Mouse (Mus musculus) adrenal gland, adult 8-10 months (tissue): ENCODE results near the gene Pdcd1. TPM values are rescaled to one million over a fixed set of nuclear protein-coding genes. Genes with fewer than 3 reads are reported as not detected.
A peak's percentile ranks its signal among the peaks of the same experiment; 100 is the strongest.
"Not testable (repeated sequence)": the region's sequence is repeated elsewhere in the genome, so short reads cannot be mapped to it uniquely, and the experiment has no call there.

Experiments
- DNase-seq: peaks from one replicate; pipeline ENCODE4 v3.0.0; 2022
- total RNA-seq, 4 experiments: library from RNA; stranded (reverse); gene quantifications; 2 replicates each; pipeline ENCODE4 v1.2.4; 2022

The Pdcd1 gene
- total RNA-seq, result under 1 TPM in 2 of 4 experiments, not detected in 2; 0.18 to 0.42 TPM

DNA sequence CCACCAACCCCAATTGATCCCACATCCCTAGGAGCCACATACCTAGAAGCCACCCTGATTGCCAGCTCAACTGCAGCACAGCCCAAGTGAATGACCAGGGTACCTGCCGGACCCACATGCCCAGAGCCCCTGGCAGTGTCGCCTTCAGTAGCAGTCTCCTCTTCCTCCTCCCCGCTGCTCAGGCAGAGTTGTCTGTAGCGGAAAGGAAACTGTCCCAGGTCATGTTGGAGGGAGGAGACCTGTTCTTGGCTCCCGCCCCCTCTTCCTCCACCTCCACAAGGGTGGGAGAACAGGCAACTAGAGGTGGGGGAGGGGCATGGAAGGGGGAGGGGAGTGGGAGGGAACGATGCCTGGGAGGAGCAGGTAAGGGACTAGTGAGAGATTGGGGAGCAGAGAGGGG, at the start of gene Pdcd1:
TSS of gene Pdcd1 (minus strand) at position 181 of the 400 bp plus-strand sequence.
- DNase-seq, result no peak

DNA sequence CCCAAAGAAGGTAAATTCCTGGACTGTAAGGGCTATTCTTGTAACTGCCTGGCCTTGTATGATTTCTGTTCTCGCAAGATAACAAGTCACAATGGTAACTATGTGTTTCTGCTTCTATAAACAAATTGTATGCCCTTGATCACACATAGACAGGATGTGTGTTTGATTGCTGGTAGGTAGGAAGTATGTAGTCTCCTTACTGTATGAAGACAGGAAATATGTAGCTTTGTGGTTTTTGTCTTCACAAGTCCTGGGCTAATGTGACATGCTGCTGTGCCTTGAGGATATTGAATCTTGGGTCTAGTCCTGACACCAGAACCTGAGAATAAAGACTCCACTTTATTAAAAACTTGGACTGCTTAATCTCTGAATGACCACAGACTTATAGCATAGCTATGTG, 39.4 kb upstream of the Pdcd1 start:
- no peak for DNase-seq

DNA sequence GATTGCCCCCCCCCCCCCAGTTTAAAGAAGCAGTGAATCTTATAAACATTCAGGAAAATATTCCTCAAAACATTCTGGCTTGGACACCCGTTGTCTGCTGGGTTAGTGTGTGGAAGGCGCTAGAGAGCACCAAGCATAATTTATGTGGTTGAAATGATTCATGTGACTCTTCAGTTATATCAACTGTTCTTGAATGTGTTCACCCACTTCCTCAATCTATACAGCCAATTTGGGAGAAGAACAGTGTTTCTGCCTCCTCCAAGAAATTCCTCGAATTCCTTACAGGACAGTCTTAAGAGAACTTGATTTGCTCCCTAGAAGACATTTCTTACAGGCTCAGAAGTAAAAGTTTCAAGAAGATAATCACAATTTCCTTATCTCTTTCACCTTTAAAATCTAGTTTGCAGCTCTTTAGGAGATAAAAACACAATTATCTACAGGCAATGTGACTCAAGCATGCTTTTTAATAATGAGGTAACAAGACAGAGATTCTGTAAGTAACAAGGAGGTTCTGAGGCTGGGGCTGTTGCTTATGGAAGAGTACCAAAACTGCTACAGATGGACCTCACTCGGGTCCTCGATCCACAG, 34.1 kb upstream of the Pdcd1 start:
- DNase-seq, result no peak

DNA sequence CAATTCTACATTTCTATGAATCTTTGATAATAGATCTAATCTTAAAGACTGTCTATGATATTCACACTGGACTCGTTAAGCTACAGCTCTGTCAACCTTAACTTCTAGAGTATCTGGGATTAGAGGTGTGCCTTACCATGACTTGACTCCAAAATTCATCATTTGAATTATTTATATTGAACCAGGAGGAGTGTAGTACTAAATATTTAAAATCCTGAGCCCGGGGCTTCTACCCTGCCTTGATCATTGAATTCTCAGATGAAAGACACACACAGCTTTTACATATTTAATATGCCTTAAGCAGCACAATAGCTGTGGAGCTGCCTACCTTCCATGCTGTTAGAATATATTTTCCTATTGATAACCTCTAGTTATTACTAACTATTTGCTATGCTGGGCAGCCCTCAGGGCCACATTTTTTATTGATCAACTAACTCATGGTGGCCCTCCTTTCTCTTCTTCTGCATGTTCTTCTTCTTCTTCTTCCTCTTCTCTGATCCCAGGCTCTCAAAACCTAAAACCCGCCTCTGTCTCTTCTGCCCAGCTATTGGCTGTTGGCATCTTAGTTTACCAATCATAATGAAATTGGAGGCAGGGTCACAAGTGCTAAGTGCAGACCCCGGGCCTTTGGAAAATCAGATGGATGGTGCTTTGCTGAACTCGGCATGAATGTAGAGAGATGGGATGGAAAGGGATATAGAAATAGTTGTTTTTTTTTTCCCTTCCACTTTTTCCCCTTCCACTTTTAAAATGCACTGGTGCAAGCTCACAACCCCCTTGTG, 33.2 kb upstream of the Pdcd1 start:
- no peak for DNase-seq

DNA sequence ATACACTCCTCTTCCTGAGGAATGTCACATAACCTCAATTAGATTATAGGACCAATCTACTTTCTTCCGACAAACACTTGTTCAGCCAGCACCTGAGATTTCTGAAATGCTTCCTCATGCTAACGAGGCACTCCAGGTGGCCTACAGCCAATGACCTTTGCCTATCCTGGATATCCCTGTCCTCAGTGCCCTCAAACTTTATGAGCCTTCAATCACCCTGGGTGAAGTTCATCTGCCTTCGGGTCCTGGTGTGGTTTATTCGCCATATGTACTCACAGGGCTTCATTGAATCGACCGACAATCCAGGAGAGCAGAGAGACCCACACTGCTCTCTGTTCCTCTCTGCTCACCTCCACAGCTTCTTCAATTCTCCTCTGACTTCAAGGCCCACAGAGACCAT, 29.4 kb upstream of the Pdcd1 start:
- no peak for DNase-seq

DNA sequence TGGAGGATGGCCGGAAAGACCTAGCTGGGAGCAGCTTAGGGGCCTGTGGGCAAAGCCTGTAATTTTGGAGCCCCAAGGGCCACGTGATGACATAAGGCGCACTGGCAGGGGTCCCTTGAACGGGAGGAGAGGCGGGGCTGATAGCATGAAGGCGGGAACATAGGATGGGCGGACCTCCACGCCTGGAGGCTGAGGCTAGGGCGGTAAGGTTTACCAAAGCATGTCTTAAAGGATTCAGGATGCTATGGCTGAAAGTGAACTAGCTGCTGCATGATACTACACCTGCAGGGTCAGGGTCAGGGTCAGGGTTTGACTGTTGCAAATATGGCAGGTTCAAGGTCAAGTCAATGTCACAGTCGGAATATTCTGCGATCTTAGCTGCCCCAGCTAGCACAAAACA, 28.8 kb upstream of the Pdcd1 start:
- no peak for DNase-seq

DNA sequence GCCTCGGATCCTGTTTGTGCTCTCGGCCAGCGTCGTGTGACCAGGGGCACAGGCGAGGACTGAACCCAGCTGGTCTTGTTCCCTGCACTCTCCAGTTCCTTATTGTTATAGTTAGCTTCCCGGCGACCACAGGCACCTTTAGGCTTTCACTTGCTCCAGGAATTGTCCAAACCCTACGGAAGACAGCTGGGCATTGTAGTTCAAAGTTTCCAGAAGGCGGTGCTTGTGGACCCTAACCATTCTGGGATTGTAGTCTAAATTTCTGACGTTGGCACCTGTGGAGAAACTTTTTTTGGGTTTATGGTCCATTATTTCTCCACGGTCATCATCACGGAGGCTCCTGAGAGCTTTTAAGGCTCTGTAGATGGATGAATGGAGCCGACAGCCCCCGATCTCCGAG, 28.4 kb upstream of the Pdcd1 start:
- no peak for DNase-seq

DNA sequence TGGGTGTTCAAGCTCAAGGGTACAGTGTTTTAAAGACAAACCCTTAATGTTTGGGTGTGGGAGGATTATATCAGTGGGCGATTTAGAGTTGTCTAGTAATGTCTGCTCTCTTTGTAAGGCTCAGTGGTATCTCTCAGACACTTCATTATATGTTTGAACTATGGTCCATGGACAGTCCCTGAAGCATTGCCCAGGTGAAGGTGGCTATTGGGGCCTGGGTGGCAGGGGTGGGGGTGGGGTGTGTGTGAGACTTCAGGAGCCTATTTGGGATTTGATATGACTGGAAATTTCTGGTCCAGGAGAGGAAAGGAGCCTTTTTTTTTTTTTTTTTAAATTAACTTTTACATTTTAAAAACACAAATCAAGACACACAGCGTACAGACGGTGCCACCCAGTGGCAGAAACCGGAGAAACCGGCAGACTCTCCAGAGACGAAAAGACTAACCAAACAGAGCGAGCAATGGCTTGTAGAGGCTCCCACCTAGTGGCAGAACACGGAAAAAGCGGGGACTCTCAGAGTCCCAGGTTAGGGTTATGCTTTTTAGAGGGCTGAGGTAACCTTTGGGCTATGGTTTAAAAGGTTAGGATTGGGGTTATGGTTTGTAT, 26.6 kb upstream of the Pdcd1 start:
- DNase-seq, result peak; percentile 76

DNA sequence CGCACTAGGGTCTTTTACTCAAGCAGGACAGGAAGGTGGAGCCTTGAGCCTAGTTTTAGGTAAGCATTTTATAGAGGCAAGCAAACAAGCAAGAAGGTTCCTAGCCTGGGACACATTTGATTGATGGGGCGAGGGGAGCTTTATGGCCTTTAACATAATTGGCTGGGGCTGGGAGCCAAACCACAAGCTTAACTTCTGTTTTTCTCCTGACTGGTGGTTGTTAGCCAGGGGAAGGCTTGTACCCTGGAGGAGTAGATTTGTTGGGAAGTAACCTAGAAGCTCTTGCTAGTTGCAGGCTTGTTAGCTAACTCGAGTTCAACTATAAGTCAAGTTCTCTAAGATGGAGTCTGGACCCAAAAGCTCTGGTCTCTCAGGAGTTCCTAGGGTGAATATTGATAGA, 26.0 kb upstream of the Pdcd1 start:
- DNase-seq, result no peak

DNA sequence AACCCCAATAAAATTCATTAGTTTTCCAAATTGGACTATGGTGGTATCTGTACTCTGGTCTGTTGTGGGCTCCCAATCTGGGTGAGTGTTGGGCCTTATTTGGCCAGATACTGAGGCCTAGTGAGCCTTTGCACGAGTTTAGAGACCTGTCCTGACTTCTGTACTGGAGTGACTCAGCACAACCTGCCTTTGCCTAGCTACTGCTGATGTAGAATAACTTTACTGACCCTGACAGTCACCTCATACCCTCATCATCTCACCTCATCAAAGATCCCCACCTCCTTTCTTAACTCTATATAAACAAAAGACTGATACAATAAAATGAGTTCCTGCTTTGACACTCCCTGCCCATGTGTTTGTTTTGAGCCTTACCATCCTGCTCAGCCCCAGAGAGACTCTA, 24.3 kb upstream of the Pdcd1 start:
- DNase-seq, result no peak

DNA sequence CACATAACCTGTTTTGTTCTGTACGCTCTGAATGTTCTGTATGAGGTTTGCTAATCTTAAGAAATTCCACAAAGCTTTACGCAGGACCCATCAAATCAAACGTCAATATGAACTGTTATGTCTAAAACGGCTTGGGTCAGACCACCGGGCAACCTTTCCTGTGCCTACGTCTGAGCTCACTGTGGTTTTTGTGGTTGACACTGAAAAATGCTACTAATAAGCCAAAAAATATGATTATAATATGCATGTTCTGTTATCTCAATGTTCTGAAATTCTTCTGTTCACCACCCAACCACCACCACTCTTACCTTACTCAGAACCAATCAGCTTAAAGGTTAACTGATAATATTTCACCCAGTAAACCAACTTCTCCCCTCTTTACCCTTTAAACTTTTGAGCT, 22.4 kb upstream of the Pdcd1 start:
- no peak for DNase-seq

DNA sequence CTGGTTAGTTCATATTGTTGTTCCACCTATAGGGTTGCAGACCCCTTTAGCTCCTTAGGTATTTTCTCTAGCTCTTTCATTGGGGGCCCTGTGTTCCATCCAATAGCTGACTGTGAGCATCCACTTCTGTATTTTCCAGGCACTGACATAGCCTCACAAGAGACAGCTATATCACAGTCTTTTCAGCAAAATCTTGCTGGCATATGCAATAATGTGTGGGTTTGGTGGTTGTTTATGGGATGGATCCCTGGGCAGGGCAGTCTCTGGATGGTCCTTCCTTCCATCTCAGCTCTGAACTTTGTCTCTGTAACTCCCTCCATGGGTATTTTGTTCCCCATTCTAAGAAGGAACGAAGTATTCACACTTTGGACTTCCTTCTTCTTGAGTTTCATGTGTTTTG, 5.9 kb upstream of the Pdcd1 start:
- DNase-seq, result not testable (repeated sequence)

DNA sequence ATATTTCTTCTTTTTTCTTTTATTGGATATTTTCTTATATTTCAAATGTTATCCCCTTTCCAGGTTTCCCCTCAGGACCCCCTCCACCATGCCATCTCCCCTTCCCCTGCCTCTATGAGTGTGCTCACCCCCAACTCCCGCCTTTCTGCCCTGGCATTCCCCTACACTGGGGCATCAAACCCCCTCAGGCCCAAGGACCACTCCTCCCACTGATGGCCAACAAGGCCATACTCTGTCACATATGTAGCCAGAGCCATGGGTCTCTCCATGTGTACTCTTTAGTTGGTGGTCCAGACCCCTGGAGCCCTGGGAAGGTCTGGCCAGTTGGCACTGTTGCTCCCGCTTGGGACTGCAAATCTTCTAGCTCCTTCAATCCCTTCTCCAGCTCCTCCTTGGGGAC, 5.0 kb upstream of the Pdcd1 start:
- DNase-seq, result no peak

DNA sequence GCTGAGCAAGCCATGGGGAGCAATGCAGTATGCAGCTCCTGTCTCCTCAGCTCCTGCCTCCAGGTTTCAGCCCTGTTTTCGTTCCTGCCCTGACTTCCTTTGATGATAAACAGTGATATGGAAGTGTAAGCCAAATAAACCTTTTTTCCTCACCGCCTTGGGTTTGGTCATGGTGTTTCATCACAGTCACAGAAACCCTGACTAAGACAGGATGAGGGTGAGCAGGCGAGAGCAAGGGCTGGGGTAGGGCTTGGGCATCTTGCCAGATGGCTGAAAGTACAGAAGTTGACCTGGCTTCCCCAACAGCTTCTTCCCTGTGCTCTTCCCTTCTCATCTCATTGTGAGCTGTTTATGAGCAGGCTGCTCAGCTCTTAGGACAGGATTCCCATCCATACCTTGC, 3.6 kb upstream of the Pdcd1 start:
- no peak for DNase-seq

DNA sequence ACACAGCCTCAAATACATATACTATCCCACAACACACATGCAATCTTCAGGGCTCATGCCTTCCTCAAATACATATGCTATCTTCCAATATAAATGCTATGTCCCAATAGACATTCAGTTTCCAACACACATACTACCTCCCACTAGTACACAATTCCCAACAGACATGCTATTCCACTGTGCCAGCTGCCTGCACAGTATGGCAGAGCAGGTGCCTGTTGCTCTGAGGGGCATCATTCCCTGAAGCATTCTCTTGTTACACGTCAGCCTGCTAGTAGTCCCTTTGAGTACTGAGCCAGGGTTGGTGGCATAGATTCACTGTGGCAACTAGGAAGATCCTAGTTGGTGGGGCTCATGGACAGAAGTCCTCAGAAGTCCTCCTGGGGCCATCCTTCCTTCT, 2.1 kb upstream of the Pdcd1 start:
- no peak for DNase-seq

DNA sequence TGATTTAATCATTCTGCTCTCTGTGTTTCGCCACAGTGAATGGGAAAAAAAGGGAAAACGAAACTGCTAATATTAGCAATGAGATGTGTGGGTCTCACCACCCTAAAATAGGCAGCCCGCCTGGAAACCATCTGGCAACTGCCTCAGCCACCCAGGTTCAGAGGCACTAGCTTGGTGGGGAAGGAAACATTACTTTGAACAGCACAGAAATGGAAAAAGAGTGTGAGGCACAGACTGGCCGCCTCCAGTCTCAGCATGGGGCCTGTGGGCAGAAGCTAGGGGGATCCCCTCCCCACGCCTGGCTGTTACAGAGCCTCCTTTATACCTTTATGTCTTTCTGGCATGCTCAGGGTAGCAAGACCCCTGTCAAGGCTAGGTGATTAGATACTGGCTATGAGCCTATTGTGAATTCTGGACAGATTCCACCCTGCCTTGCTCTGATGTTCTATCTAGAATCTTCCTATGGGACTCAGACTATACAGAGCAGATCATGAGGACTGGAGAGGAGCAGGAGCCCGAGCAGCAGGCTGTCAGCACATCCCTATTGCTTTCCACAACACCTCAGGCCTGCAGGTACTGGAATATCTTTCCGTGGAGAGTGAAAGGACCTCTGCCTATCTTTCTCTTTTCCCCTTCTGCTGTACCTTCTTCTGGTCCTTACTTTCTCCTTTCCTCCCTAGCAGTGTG, 1.3 kb upstream of the Pdcd1 start:
- no peak for DNase-seq

DNA sequence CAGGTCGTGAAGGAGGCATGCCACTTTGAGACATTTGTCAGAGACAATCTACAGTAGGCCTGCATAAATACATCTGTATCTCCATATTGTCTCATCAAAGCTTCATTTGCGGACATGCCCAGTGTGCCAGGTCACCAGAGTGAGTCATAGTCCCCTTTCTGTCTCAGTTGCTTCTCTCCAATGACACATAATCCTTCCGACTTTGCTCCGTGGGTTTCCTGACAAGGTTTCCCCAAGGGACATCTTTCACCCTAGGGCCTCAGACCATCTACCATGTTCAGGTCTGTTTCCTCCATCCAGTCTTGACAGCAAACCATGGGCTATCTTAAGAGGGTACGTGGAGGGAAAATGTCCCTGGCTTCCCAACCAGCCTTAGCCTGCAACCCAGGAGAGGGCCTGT, 1.2 kb downstream of the Pdcd1 start:
- no peak for DNase-seq

DNA sequence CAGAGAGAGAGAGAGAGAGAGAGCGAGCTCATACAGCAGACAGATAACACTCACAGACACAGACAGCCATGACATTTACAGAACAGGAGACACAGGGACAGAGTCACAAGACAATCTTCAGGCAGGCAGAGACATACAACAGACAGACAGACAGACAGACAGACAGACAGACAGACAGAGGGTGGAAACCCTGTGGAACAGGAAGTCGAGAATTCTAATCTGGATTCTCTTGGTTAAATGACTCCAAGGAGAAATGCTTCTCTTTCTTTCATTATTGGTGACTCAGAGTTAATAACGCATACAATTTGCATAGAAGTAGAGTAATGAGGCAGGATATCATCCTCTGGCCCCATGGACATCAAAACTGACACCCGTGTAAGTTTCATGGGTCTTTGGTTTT, 5.8 kb downstream of the Pdcd1 start:
- no peak for DNase-seq

DNA sequence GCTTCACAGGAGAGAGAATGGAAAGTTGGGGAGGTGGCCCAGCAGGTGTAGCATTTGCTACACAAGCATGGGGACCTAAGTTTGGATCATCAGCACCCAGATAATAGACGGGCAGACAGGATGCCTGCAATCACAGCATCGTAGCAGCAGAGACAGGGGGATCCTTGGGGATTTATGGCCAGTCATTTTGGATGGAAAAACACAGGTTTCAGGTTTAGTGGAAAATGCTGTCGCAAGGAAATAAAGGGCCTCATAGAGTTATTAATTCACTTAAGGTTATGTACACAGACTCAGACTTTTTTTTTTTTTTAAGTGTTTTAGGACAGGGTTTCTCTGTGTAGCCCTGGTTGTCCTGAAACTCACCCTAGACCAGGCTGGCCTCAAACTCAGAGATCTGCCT, 6.8 kb downstream of the Pdcd1 start:
- no peak for DNase-seq

DNA sequence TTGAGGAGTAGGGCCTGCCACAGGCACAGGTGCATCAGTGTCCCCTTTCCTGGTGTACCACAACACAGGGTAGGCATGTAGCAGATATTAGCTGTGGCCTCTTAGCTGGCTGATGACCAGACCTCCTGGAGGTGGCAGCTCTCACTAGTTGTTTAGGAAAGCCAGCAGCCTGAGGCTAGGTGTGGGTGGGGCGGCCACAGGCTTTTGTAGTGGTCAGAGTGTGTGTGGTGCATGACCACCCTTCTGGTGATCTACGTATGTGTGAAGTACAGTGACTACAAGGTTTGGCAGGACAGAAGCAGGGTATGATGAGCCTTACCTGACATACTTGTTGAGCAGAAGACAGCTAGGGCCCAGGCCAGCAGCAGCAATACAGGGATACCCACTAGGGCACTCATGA, 12.0 kb downstream of the Pdcd1 start:
- DNase-seq, result no peak

DNA sequence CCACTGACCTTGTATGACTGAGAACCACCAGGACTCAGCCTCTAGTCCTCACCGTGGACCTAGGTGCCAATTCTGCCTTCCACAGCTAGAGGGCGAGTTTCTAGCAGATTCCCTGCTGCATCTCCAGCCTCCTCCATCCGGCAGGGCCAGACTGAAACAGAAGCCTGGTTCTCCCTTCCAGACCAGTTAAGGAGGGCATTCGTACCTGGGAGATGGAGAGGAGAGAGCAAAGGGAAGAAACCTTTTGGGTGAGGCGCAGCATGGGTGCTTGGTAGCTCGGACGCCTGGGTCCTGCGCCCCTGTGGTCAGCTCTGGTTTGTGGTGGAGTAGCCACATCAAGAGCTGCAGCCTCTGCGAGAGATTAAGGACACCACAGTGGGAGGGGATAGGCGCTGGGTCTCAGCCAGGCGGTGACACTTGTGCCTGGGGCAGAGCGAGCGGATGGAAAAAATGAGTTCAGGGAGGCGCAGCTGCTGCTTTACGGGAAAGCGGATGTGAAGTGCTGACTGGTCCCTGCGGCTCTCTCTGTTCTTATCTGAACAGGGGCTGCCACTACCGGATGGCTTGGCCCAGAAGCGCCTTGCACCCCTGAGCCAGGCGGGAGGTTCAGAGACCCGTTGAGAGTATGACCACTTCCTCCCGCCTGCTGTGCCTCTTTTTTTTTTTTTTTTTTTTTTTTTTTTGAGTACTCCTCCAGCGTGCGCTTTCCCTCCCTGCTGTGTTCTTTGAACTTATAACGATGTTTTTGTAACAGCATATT, 17.2 kb downstream of the Pdcd1 start:
- DNase-seq, result peak; percentile 88

DNA sequence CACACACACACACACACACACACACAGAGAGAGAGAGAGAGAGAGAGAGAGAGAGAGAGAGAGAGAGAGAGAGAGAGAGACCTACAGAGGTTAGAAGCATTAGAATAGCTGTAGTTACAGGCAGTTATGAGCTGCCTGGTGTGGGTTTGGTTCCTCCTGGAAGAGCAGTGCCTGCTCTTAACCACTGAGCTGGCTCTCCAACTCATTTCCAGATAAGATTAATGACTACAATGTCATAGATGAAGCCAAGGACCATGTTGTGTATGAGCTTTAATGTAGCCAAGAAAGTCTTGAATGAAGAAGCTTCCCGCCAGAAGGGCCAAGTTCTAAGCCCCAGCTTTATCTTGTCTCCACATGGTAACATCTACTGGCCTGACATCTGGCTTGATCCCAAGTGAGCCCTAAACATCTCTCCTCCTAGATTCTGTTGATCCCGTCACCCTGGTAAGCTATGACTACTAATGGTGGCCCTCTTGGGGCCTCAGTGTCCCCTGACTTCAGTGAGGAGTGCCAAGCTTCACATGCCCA, 19.2 kb downstream of the Pdcd1 start:
- no peak for DNase-seq

DNA sequence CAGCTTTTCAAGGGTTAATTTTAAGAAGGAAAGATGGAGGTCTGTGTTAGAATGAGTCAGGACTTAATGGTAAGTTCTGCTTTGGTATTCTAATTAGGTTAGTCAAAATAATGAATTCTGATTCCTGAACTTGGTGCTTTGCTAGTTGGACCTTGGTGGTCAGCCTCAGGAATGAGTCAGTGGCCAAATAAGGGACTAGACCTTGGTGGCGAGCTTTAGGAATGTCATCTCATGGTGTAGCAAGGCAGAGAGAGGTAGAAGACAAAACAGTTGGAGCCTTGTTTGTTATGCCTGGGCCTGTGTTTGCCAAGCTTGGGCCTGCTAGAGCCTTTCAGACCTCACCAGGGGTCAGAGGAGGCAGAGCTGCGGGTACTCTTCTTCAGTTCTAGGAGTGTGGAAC, 23.6 kb downstream of the Pdcd1 start:
- peak; percentile 55 for DNase-seq
